Mouse (Mus musculus) cerebral cortex, adult 2 months (tissue): ENCODE results near the gene Nphp3.

Experiments used
- WGBS: fragments of 180-500 bp; shearing (Covaris S2); methylation state at CpG from one replicate; pipeline ENCODE4 v1.1.7; 2018; 5-methylcytosine and 5-hydroxymethylcytosine counted together

Nphp3 gene

DNA sequence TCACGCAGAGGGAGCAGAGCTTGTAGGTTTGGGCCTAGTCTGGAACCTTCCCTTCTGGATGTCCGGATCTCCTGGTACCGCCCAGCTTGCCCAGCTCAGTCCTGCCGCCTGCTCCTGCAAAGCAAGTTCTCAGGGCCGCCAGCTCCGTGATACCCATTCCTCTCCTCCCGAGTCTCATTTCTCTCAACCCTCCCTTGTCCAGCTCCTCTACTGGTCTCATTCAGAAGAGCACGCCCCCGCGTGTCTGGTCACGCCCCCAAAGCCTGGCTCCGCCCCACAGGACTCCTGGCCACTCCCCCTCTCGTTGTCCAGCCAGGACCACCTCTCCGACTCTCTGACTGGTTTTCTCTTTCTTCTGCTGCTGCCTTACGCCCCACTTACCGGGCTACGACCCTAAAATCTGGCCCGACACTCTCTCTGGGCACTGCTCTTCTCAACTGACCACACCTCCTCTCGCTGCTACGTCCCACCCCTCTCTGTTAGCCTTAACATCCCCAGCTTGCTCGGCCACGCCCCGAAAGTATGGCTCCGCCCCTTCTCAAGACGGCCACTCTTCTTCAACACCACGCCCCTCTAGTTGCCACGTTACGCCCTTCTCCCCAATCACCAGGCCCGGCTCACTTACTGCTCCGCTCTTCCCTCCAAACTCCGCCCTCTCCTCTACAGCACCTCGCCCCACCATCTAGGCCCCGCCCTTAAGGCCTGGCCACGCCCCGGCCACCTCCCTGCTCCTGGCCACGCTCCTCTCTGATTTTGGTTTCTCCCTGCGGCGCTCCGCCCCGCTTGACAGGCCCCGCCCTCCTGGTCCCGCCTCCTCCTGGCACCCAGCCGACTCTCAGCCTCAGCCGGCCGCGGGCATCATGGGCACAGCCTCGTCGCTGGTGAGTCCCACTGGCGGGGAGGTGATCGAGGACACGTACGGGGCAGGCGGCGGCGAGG is at the start of gene Nphp3:
Nphp3 (plus strand) TSS at position 624 of the 939 bp plus-strand sequence.
- WGBS, result under 1% methylated on average over 55 of the region's 55 CpGs

GRCm38 (mm10) chr9:103958722-103959121 is 43.6 kb upstream of the Nphp3 start:
- WGBS, result 81% methylated on average over 6 of the region's 6 CpGs

- 73% methylated on average over 10 of the region's 10 CpGs for WGBS
Measured at GRCm38 (mm10) chr9:103959989-103960388, 42.4 kb upstream of the Nphp3 start.

- 4% methylated on average over 2 of the region's 2 CpGs for WGBS
Measured at GRCm38 (mm10) chr9:103996496-103996895, 5.8 kb upstream of the Nphp3 start.

DNA sequence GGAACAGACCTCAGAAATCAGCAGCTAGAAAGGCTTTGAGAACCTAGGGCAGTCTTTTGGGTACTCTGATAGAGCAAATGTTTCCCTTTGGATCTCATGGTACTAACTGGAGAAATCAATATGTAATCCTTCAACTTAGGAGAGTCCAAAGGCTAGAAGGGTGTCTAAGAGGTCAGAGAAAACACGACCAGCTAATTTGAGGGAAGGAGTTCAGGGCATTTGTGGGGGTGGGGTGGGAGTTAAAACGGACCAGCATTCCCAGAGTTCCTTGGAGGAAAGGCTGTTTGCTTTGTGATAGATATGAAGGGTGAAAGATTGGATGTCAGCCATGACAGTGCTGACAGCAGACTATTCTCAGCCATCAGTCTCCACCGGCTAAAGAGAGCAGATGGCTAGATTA is 1.7 kb upstream of the Nphp3 start:
- WGBS, result 61% methylated on average over 3 of the region's 3 CpGs

DNA sequence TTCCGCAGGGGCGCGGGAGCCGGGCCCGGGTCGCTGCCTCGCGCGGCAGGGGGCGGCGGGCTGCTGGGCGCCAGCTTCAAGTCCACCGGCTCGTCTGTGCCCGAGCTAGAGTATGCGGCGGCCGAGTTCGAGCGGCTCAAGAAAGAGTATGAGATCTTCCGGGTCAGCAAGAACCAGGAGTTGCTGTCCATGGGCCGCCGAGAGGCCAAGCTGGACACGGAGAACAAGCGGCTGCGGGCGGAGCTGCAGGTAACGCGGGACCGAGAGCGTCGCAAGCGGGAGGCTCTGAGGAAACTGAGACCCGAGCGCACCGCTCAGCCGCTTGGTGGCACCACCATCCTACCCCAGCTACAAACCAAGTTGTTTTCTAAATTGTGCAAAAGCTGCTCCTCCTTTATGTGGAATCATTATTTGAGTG is 578 bp downstream of the Nphp3 start:
- WGBS, result under 1% methylated on average over 37 of the region's 37 CpGs

DNA sequence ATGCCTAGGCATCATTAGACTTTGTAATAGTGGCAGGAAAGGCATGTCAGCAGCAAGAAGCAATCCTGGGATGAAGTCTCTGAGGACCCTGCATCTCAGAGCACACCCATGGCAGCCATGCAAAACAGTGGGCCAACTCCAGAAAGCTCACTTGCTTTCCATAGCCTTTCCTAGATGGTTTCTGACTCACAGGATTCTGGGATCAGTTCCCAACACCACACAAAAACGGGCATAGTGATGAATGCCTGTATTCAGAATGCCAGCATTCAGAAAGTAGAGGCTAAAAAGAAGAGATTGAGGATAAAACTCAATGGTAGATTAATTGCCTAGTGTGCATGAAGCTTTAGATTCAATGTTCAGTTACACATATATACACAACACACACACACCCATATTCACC is 12.2 kb downstream of the Nphp3 start:
- WGBS, result 24% methylated on average over 1 of the region's 1 CpGs

DNA sequence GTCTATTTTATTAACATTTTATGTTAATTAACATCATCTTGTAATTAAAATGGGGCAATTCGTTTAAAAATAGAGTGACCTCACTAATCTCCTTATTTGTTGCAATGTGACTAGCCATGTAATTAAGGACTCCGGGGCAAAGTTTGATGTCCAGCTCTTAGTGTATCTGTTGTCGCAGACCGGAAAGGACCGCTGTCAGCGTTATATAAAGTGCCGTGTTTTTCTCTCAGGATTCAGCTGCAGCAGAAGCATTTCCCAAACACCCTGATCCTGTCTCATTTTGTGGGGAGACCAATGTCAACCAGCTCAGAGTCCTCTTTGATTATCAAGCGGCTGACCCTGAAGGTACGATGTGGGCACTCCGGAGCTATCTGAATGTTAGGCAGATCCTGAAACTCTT is 18.7 kb downstream of the Nphp3 start:
- WGBS, result 90% methylated on average over 10 of the region's 10 CpGs

GRCm38 (mm10) chr9:104027186-104027585 is 24.8 kb downstream of the Nphp3 start:
- 94% methylated on average over 8 of the region's 8 CpGs for WGBS

DNA sequence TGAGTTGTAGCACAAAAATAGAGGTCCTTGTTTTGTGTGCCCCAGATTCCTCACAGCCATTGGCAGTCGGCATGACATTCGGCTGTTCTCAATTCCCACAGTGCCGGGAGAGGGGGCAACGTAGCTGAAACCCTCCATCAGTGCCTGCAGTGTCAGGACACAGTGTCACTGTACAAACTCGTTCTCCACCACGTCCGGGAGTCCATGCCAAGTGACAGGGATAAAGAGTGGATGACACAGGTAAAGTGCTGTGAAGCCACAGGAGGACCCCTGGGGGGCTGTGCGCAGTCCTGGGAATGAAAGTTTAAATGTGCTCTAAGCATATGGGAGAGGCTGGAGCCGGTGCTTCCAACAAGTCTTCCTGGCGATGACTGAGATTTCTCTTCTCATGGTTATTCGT is 27.5 kb downstream of the Nphp3 start:
- 86% methylated on average over 11 of the region's 11 CpGs for WGBS

GRCm38 (mm10) chr9:104034231-104034630 is 31.9 kb downstream of the Nphp3 start:
- WGBS, result 93% methylated on average over 8 of the region's 8 CpGs

DNA sequence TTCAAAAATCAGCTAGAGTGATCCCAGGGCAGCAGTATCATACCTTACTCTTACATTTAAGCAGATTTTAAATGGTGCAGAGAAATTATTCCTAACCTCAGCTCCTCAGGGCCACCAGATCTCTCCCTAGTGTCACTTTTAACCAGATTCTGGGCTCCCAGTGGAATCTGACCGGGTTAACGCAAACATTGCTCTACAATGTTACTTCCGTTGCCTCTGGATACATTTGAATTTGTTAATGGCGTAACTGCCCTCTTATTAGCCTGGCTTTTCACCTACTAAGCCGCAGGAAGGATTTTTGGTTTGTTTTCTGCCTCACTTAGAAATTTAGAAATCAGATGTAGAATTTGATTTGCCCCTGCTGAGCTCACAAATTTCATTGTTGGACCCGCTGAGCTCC is 32.4 kb downstream of the Nphp3 start:
- WGBS, result 88% methylated on average over 6 of the region's 6 CpGs

- WGBS, result 52% methylated on average over 24 of the region's 24 CpGs
Measured at GRCm38 (mm10) chr9:104035261-104036015, 33.1 kb downstream of the Nphp3 start.

DNA sequence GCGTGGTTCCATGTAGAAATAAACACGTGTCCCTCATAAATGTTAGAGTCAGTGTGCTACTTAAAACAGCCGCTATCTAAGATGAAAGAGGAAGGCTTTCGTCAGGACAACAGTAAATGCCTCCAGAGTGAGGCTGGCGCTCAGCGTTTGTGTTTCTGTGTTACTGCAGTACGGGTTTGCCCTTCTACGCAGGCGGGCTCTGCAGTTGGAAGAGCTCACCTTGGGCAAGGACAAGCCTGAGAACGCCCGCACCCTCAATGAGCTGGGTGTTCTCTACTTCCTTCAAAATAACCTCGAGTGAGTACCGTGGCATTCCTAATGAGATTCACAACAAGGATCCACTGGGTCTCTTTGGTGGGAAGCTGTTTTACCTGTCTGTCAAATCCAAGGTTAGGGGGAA is 35.9 kb downstream of the Nphp3 start:
- WGBS, result 93% methylated on average over 13 of the region's 13 CpGs

GRCm38 (mm10) chr9:104039031-104039695 is 36.8 kb downstream of the Nphp3 start:
- WGBS, result 90% methylated on average over 21 of the region's 21 CpGs

GRCm38 (mm10) chr9:104039742-104040141 is 37.4 kb downstream of the Nphp3 start:
- 80% methylated on average over 4 of the region's 4 CpGs for WGBS

DNA sequence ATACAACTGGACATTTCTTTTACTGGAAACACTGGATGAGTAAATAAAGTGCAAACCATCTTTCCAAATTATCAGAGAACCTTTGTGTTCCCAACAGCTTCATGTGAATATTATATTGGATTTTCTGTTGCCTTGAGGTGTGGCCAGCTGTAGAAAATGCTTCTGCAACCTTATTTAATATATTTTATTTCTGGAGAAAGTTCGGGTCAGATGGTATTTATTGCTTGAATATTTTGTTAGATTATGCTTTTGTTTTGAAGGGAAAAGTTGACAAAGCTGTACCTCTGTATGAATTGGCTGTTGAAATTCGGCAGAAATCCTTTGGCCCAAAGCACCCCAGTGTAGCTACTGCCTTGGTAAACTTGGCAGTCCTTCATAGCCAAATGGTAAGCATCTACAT is 38.0 kb downstream of the Nphp3 start, which contains the start of gene Gm28305:
Gm28305 (plus strand) TSS at position 301 of the 400 bp plus-strand sequence.
- WGBS, result 77% methylated on average over 2 of the region's 2 CpGs

DNA sequence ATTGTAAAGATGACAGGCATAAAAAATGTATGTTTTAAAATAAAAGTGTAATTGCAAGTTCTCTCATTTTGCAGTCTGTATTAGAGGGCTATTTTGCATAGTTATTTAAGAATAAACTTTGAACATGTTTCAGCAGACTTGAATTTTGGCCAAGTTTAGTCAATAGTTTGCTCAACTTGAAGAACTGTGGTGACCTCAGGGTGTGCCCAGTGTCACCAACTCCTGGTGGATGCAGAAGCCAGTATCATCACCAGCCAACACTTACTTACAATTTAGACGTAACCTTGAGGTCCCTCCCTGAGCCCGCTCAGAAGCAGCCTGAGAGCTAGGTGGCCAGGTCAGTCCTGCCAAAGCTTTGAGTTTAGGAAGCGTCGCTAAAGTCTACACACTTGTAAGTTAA is 41.3 kb downstream of the Nphp3 start:
- WGBS, result 92% methylated on average over 4 of the region's 4 CpGs

DNA sequence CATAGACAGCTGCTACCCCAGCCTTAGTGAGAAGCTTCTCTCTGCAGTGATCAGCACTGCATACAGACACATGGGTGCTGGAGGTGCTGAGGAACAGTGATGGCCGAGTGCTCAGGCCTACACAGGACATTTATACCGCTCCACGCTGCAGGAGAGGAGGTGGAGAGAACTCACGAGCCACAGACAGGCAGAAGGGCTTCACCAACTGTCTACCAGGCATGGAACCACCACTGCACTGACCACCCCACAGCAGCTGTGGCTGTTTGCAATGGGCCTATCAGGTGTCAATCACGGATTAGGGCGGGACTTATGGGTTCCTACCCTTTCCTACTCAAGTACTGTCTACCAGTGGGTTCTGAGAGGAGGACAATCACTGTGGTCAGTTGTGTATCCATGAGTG is 48.7 kb downstream of the Nphp3 start:
- 93% methylated on average over 6 of the region's 6 CpGs for WGBS

DNA sequence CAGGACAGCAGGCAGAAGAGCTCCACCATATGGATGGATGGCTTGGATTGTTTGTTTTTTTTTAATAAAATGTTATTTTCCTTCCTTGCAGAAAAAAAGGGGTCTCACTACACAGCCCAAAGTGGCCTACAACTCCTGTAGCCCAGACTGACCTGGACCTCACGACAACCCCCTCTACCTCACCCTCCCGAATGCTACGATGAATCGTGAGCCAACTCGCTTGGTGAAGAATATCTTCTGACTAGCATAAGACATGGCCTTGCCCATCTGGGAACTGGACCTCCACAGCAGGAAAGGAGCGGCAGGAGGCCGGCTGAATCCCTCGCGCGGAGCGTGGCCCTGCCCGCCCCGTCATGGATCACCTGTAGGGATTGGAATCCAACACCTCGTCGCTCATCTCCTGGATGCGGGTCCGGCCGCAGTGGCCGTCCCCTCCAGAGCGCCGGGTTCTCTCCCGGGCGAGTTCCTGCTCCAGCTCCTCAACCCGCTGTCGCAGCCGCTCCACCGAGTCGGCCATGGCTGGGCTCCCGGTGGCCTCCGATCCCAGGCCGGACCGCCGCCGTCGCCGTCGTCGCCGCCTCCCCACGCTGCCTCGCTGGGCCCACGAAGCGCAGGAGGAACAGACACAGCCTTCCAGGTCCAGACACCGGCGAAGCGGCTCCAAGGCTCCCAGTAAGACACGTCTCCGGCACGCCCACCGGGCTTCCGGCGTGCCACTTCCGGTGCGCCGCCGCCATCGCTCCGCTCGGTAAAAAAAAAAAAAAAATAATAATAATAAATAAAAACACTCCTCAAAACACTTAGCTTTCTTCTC is 60.3 kb downstream of the Nphp3 start, which contains the start of gene Uba5:
Uba5 (minus strand) TSS at position 705 of the 814 bp plus-strand sequence.
- under 1% methylated on average over 59 of the region's 59 CpGs for WGBS
